Mouse (Mus musculus): ENCODE measurements around the gene Cdhr5. TPM values are rescaled to one million over a fixed set of nuclear protein-coding genes. Genes with fewer than 3 reads are reported as not detected.
"Not testable (repeated sequence)": the region's sequence is repeated elsewhere in the genome, so short reads cannot be mapped to it uniquely, and the experiment has no call there.

Gene Cdhr5
- total RNA-seq, 2 experiments from 2014 or later = not detected

- DNase-seq = no peak
Measured at GRCm38 (mm10) chr7:141278766-141279590, 2.4 kb upstream of the Cdhr5 start, which contains the start of gene Sct. TSS of gene Sct (minus strand) at chr7:141279133.

DNA sequence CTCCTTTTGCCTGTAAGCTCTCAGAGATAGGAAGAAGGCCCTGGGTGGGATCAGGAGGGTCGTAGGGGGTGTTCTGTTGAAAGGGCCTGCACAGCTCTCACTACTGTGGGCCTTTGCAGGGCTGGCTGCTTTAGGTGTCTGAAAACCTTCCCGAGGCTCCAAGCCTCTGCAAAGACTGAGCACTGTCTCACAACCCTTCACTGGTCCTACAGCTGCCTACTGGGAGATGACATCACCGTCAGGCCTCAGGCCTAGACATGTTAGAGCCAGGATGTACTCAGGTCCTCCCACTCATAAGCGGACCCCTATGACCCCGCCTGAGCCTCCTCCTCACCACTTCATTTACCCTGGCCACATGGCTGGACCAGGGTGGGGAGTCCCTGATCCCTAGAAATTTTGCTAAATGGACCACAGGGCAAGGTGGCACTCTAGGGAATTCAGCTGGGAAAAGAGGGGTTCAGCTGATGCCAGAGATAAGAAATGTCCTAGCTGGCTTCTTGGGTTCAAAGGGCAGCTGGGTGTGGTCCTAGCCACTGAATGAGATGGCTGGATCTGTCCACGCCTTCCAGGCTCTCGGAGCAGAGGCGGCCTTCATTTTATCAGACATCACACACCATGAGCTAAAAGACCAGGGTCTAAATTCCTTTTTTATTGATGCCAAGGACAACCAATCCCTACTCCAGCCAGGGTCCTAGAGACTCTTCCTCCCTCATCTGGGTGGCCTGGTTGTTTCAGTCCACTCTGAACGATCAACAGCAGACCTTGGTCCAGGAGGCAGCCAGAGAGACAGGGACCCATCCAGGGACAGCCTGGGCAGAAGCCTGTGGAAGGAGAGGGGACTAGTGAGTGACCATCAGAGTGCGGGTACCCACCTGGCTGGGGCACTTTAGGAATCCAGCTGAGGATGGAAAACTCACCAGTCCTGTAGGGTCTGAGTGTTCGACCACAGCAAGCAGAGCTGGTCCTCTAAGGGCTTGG, 1.4 kb upstream of the Cdhr5 start:
- no peak for DNase-seq
- intact Hi-C loops (cut with DNase I) = no loop called here

More at GRCm38 (mm10) chr7:141278766-141279590, 2.4 kb upstream of the Cdhr5 start, which contains the start of gene Sct:
- intact Hi-C loops (cut with DNase I) = no loop called here

DNA sequence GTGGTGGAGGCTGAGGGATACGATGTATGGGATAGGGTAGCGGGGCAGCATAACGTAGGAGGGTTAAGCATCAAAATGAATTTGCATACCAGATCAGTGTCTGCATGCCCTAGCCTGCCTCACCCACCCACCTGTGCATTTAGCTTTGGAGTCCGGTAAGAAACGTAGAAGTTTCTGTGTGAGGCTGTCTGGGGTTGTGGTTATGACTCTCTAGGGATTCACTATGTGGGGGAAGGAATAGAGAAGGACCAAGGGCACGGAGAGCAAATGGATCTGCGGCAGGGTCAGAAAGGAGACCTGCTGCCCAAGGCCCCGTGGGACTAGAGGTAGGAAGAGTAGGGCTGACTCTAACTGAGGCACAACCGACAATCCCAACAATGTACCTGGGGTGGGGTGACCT, 1.2 kb downstream of the Cdhr5 start:
- DNase-seq = no peak
- intact Hi-C loops (cut with DNase I) = no loop called here

GRCm38 (mm10) chr7:141270631-141271030, 6.0 kb downstream of the Cdhr5 start:
- no peak for DNase-seq
- intact Hi-C loops (cut with DNase I) = loop anchor here (5.0 kb wide), 1 partner anchor 52 kb away; no protein-coding TSS in a partner anchor

DNA sequence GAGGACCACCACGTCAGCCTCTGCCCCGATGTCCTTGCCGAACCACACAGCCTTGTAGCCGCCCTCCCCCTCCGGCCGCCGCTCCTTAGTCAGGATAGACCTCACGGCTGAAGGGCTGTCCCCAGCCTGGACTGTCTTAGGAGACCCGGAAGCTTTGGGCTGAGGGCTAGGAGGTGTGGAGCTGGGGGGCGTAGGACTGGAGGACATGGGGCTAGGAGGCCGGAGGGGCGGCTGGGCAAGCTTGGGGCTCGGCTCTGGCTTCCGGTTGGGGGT, 7.4 kb downstream of the Cdhr5 start:
- DNase-seq = no peak
- intact Hi-C loops (cut with DNase I) = no loop called here

GRCm38 (mm10) chr7:141268466-141269272, 7.9 kb downstream of the Cdhr5 start:
- peak; percentile 32 to 40 for DNase-seq
- intact Hi-C loops (cut with DNase I) = no loop called here

GRCm38 (mm10) chr7:141265739-141266561, 10.6 kb downstream of the Cdhr5 start, which contains the start of gene Irf7:
TSS of gene Irf7 (minus strand) at chr7:141266481.
- DNase-seq = peak; percentile 73 to 77
- intact Hi-C loops (cut with DNase I) = loop anchor here (2.0 kb wide), 1 partner anchor 97 kb away; no protein-coding TSS in a partner anchor

- DNase-seq = no peak
- intact Hi-C loops (cut with DNase I) = loop anchor here (2.0 kb wide), 1 partner anchor 97 kb away; no protein-coding TSS in a partner anchor
Measured at GRCm38 (mm10) chr7:141265411-141265738, 11.2 kb downstream of the Cdhr5 start.

- peak; percentile 32 to 38 for DNase-seq
- intact Hi-C loops (cut with DNase I) = loop anchor here (2.0 kb wide), 1 partner anchor 98 kb away; no protein-coding TSS in a partner anchor
Measured at GRCm38 (mm10) chr7:141264761-141265410, 11.7 kb downstream of the Cdhr5 start.

GRCm38 (mm10) chr7:141264041-141264700, 12.4 kb downstream of the Cdhr5 start:
- no peak for DNase-seq
- intact Hi-C loops (cut with DNase I) = loop anchor here (2.0 kb wide), 1 partner anchor 99 kb away; no protein-coding TSS in a partner anchor

- DNase-seq = no peak
- intact Hi-C loops (cut with DNase I) = loop anchor here (2.0 kb wide), 1 partner anchor 99 kb away; no protein-coding TSS in a partner anchor
Measured at GRCm38 (mm10) chr7:141263640-141264039, 12.9 kb downstream of the Cdhr5 start.

- intact Hi-C loops (cut with DNase I) = no loop called here
- no peak for DNase-seq
Measured at GRCm38 (mm10) chr7:141261480-141261879, 15.1 kb downstream of the Cdhr5 start.

GRCm38 (mm10) chr7:141256159-141256558, 20.4 kb downstream of the Cdhr5 start:
- intact Hi-C loops (cut with DNase I) = no loop called here
- DNase-seq = no peak

- intact Hi-C loops (cut with DNase I); DNase-seq: not testable (repeated sequence)
Measured at GRCm38 (mm10) chr7:141250486-141250885, 26.1 kb downstream of the Cdhr5 start.

DNA sequence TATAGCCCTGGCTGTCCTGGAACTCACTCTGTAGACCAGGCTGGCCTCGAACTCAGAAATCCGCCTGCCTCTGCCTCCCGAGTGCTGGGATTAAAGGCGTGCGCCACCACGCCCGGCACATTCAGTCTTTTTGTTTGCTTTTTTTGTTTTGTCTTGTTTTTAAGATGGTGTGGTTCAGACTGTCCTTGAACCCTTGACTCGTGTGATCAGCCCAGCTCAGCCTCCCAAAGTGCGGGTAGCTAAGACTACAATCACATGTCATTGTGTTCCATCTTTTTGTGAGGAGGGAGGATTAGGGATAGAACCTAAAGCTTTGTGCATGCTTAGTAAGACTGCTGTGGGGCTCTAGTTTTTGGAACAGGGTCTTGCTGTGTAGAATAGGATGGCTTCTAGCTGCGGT, 45.0 kb downstream of the Cdhr5 start:
- no peak for DNase-seq
- intact Hi-C loops (cut with DNase I) = no loop called here

GRCm38 (mm10) chr7:141231111-141231510, 45.5 kb downstream of the Cdhr5 start:
- DNase-seq = no peak
- intact Hi-C loops (cut with DNase I) = no loop called here

- intact Hi-C loops (cut with DNase I) = no loop called here
- DNase-seq = no peak
Measured at GRCm38 (mm10) chr7:141230570-141230969, 46.0 kb downstream of the Cdhr5 start.

- no peak for DNase-seq
- intact Hi-C loops (cut with DNase I) = loop anchor here (2.0 to 5.0 kb wide), 2 partner anchors 98 to 133 kb away; partner anchors contain the start of genes Deaf1 and Tmem80
Measured at GRCm38 (mm10) chr7:141229702-141230101, 46.9 kb downstream of the Cdhr5 start.
